Mouse (Mus musculus): ENCODE results near the gene Basp1.
"Not testable (repeated sequence)": the region's sequence is repeated elsewhere in the genome, so short reads cannot be mapped to it uniquely, and the experiment has no call there.

Gene Basp1

DNA sequence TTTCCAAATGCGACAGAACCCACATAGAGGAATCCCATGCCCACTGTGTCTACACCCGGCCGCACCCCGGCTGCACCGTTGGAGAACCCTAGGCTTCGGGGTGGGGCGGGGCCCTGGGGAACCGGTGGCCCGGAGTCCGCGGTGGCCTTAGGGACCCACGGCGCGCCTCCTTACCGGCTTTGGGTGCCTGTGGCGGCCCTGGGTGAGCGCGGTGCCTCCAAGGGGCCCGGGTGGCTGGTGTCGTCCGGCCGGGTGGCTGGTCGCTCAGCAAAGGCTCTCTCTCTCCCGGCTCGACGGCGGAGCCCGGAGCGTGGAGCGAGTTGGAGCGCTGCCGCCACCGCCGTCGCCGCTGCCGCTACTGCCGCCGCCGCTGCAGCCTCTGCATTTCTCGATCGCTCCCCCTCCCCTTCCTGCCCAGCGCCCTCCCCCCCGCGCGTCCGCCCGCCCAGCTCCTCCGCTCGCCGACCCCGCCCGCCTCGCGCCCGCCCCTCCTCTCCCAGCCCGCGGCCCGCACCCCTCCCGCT lies at the start of gene Basp1:
TSS of gene Basp1 (minus strand) at position 387 of the 524 bp plus-strand sequence.
- DNase-seq (ENCODE audit: low spot score) = peak; percentile 64

GRCm38 (mm10) chr15:25463076-25463475 lies 49.5 kb upstream of the Basp1 start:
- not testable (repeated sequence) for DNase-seq (ENCODE audit: low spot score)

- DNase-seq (ENCODE audit: low spot score) = no peak
These were observed 48.6 kb upstream of the Basp1 start for GRCm38 (mm10) chr15:25462056-25462762.

DNA sequence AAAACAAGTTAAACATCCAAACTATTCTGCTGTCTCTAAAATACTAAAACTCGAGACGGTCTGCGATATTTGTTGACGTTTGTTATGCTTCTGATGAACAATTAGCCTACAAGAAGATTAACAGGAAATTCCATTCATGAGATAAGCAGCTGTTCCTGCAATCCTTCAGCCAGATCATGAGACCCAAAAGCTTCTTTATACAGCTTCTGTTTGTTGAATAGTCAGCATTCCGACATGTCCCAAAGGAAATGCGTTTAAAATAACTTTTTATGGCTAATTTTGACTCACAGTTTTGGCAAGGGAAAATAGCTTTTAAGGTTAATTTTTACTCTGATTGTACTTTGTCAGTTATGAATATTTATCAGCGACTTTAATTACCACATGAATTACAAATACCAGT lies 46.3 kb upstream of the Basp1 start:
- no peak for DNase-seq (ENCODE audit: low spot score)

GRCm38 (mm10) chr15:25457421-25457820 lies 43.9 kb upstream of the Basp1 start:
- DNase-seq (ENCODE audit: low spot score) = no peak

DNA sequence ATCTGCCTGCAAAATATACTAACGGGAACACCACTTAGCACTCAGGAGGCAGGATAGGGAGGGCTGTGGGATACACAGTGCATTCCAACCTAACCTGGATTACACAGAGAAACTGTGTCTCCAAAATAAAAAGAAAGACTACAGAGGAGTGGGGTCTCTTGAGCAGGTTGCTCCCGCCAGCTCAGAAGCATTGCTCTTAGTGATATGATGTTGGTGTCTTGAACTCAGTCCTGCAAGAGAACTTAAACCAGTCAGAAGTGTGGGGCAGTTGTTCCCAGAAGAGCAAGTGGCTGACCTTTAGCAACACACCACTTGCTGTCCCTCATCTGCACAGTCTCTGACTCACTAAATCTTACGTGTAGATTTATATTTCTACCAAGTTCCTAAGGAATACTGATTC lies 40.0 kb upstream of the Basp1 start:
- no peak for DNase-seq (ENCODE audit: low spot score)

GRCm38 (mm10) chr15:25449348-25449747 lies 35.8 kb upstream of the Basp1 start:
- DNase-seq (ENCODE audit: low spot score) = no peak

- no peak for DNase-seq (ENCODE audit: low spot score)
These were observed 35.3 kb upstream of the Basp1 start for GRCm38 (mm10) chr15:25448703-25449340.

DNA sequence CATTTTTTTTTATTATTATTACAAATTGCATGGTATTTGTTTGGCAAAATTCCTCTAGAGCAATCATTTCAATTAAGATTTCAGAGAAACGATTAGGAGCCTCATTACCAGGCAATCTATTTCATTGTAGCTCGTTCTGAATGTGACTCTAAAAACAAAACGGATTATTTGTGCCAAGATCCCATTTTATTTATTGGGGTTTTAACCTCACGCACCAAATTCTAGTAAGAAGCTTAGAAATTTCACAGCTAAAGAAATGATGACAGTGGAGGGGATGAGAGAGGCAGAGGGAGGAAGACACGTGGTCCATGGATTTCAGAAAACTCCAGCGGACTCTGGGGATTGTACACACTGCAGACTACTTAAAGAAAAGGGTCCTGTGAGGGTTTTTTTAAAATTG lies 33.6 kb upstream of the Basp1 start:
- no peak for DNase-seq (ENCODE audit: low spot score)

DNA sequence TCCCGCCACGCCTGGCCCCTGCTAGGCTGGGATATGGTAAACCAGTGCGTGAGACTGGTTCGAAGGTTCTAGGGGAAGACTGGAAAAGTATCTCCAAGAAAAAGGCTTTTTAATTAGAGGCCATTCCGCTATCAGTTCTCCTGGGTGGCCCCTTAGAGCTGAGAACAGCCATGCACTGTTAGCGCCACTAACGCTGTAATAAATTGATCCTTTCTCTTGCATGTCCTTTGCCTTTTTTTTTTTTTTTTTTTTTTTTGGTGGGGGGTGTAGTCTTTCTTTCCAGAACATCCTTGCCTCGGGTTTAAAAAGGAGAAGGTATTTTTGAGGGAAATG lies 32.6 kb upstream of the Basp1 start:
- DNase-seq (ENCODE audit: low spot score) = no peak

GRCm38 (mm10) chr15:25445361-25446154 lies 32.0 kb upstream of the Basp1 start:
- no peak for DNase-seq (ENCODE audit: low spot score)

GRCm38 (mm10) chr15:25444208-25444607 lies 30.6 kb upstream of the Basp1 start:
- no peak for DNase-seq (ENCODE audit: low spot score)

- no peak for DNase-seq (ENCODE audit: low spot score)
These were observed 29.7 kb upstream of the Basp1 start for GRCm38 (mm10) chr15:25443140-25443790.

DNA sequence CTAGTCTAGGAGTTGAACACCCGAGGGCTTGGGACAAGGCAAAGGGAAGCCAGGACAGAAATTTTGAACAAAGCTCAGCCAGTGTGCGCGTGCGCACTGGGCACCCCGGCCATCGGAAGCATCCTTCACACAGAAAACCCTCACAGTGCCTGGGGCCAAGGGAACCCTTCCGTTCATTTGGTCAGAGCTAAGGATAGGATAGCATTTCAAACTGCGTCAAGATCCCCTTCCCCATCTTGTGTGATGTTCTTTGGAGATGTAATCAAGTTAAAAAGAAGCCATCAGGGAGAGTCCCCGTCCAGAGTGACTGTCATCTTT lies 28.3 kb upstream of the Basp1 start:
- no peak for DNase-seq (ENCODE audit: low spot score)

DNA sequence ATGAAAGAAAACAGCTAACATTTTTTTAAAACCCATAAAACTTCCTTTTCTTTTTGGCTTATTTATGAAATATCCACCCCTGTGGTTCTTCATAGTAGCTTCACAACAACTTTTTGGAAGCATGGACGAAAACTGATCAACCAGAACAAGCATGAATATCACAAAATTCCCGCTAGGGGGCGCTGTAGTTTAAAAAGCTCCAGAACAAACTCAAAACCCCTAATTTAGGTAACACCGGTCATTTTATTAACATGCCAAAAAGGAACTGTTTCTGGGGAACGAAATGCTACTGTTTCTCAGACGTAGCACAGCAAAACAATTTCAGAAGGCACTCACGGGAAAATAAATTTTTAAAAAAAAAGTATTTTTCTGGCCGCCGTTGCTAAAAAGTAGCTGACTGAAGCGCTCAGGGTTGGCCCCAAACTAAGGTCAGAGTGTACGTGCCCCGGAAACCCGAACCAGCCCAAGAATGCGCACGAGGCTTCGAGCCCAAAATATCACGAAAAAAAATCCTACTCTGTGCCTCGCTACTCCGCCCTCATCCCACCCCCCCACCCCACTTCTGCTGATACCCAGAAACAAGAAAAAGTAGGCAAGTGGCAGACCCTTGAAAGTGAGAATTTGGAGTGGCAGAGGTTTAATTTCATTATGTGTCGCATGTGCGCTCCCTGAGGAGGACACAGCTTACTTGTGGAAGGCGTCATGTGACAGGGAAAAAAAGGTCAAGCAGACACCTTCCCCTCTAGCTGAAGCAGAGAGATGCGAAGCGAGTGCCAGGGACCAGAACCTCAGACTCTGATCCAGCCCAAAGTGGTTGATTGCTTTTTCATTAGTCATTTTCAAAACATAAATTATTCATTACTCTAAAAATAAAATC lies 27.7 kb upstream of the Basp1 start:
- DNase-seq (ENCODE audit: low spot score) = peak; percentile 48

GRCm38 (mm10) chr15:25440317-25440716 lies 26.8 kb upstream of the Basp1 start:
- no peak for DNase-seq (ENCODE audit: low spot score)

GRCm38 (mm10) chr15:25432341-25432740 lies 18.8 kb upstream of the Basp1 start:
- DNase-seq (ENCODE audit: low spot score) = no peak

- no peak for DNase-seq (ENCODE audit: low spot score)
These were observed 16.6 kb upstream of the Basp1 start for GRCm38 (mm10) chr15:25430167-25430566.

DNA sequence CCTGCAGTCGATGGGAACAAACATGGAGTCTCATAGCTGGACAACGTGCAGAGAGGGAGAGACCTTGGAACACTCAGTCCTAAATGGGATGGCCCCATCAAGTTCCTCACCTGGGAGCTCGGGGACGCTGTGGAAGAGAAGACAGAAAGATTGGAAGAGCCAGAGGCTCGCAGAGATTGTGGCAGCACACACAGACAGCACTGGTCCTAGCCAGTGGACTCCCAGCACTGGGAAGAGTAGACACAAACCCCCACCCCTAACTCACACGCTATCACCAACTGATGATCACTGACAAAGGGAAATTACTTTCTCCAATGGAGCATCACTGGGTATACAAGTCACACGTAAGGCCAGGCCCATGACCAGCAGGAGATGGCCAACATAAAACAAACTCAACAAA lies 15.4 kb upstream of the Basp1 start:
- DNase-seq (ENCODE audit: low spot score) = no peak

DNA sequence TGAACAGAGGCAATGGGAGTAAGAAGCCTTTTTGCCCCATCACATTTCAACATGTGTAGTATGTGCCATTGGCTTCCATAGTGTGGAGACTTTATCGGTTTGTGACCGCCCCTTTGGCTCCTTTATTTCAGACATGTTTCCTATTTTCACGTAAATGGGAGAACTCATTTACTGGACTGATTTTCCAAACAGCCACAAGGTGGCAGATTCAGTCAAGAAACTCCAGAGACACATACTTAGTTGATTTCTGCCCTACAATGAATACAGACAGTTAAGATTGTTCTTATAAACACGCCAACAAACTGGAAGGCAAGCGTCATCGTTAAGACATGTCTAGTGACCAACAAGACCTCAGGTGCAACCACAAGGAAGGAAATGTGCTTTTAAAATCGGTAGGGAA lies 15.0 kb upstream of the Basp1 start:
- peak; percentile 39 for DNase-seq (ENCODE audit: low spot score)

DNA sequence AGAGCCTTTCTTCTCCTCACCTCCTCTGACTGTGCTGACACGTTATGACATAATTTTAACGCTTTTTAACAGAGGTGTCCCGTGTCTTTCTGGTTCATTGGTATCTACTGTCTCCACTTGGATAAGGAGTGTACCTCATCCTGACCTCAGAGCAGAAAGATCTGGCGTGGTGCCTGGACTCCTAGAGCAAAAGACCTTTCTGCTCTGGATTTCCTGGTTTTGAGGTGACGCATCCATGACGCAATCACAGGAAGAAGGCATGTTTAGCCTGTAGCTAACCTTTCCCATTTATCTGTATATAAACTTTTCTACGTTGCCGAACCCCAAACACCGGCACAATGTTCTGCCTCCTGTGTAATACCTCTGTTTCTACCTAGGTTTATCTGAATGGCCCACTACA lies 6.7 kb upstream of the Basp1 start:
- DNase-seq (ENCODE audit: low spot score) = no peak

DNA sequence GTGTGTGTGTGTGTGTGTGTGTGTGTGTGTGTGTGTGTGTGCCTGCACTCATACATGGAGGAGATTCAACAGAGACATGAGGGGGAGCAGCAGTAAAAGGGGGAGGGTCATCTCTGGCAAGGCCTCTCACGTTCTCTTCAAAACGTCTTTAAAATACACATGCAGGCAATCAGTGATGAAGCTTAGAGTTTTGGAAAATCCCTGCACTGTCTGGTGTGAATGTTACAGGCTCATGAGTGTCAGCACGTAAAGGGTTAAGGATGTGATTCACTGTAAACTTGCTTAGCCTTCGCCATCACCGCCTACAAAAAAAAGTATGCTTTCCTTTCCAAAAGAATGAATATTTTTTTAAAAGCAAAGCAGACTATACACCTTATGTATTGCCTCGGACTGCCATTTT lies 2.8 kb upstream of the Basp1 start:
- no peak for DNase-seq (ENCODE audit: low spot score)

Data from layer of hippocampus, adult 11-12 months (tissue).